Mouse (Mus musculus) lung, adult 2 months (tissue): Measurements from ENCODE around the gene Reep3. TPM values are rescaled to one million over a fixed set of nuclear protein-coding genes. Genes with fewer than 3 reads are reported as not detected.

Source experiments
- DNase-seq: peaks from one replicate; pipeline ENCODE4 v3.0.0; 2022
- H3K4me1 ChIP-seq: fragments of 200-500 bp; 2 replicates; pipeline ENCODE4 v1.6.1; 2011; ENCODE audit warnings: low read length; ENCODE audit not compliant: control insufficient read depth, insufficient read depth
- H3K4me3 ChIP-seq: fragments of 200-500 bp; replicated peaks from 2 replicates; pipeline ENCODE3; 2011; ENCODE audit warnings: low read depth, mild to moderate bottlenecking, control low read depth, low read length; ENCODE audit errors: extremely low read depth
- CTCF ChIP-seq: fragments of 200-500 bp; IDR thresholded peaks from 2 replicates; pipeline ENCODE4 v1.5.1; 2011; ENCODE audit warnings: mild to moderate bottlenecking, low read length, control low read depth; ENCODE audit not compliant: insufficient read depth
- POLR2A ChIP-seq: fragments of 200-500 bp; IDR thresholded peaks from 2 replicates; pipeline ENCODE4 v1.6.1; 2011; ENCODE audit warnings: low read depth, mild to moderate bottlenecking, control low read depth, low read length, borderline replicate concordance; ENCODE audit errors: extremely low read depth
- WGBS: fragments of 180-500 bp; shearing (Covaris S2); methylation state at CpG from one replicate; pipeline ENCODE4 v1.1.7; 2018; 5-methylcytosine and 5-hydroxymethylcytosine counted together
- polyA plus RNA-seq: library from polyadenylated mRNA; depleted of rRNA; stranded (reverse); fragments of >200 nt; gene quantifications from 2 replicates; pipeline ENCODE4 v1.2.3, GENCODE M21; 2012

Gene Reep3
- polyA plus RNA-seq, 1 experiment: 26.5 TPM

GRCm38 (mm10) chr10:67025573-67026236 is 71.0 kb downstream of the Reep3 start:
- DNase-seq: peak; percentile 61
- H3K4me1 ChIP-seq: peaks cover 10% of the 10 kb centered on the region; the same call in 1 of the 2 replicates
- no peak overlapping the region for H3K4me3 ChIP-seq
- WGBS: 12% methylated on average over 10 of the region's 10 CpGs
- TF ChIP-seq CTCF (no peak), POLR2A (no peak)

DNA sequence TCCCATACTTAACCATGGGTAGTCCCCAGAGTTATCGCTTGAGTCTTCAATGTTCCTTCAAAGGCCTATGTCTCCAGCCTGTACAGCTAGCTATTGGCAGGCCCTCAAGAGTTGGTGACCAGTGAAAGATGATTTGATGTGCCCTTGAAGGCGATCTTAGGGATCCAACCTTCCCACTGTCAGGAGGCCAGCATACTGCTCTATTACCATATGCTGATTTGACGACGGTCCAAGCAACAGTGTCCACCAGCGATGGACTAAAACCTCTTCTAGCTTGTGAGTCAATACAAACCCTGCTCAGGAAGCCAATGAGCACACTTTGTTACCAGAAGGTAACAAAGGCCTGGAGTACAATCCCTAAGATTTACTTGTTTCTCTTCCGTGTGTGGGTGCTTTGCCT is 72.4 kb downstream of the Reep3 start:
- WGBS: 95% methylated on average over 6 of the region's 6 CpGs
- H3K4me3 ChIP-seq: no peak overlapping the region
- TF ChIP-seq CTCF (no peak), POLR2A (no peak)
- DNase-seq: no peak
- peaks cover 10% of the 10 kb centered on the region; the same call in 1 of the 2 replicates for H3K4me1 ChIP-seq

DNA sequence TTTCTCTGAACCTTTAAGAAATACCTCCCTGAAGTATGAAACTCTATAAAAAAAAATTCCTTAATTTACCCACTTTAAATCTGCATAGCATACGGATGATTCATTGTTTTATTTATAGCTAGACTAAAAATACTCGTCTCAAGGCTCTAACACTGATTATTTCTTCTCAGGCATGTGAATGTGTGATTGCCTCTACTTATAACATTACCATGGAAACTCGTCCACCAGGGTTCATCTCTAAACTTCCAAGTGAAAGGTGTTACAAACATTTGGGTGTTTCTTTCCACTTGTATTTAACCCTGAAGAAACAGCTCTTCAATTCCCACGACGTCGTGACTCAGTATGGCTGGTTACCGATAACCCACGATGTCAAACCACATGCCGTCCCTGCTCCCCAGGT is 73.7 kb downstream of the Reep3 start:
- 83% methylated on average over 9 of the region's 9 CpGs for WGBS
- TF ChIP-seq CTCF (no peak), POLR2A (no peak)

DNA sequence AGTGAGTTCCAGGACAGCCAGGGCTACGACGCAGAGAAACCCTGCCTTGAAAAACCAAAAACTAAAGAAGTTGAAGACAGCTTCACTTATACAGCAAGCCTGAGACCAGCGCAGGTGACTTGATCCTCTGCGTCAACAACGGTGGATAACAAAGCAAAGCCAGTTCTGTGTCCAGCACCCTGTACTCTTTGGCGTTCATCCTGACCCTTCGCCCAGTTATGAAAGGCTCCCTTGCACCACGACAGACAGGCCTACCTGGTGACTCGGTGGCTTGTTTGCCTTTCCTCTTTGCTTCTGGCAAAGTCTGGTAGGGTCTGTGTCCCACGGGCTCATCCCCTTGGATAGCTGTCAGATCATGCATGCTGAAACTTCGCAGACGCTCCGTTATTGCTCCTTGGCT is 75.3 kb downstream of the Reep3 start:
- TF ChIP-seq CTCF: no peak
- no peak for TF ChIP-seq POLR2A
- Histone ChIP-seq H3K4me1 (peaks cover 10% of the 10 kb centered on the region; the same call in 1 of the 2 replicates), H3K4me3 (no peak overlapping the region)
- DNase-seq: no peak
- 88% methylated on average over 13 of the region's 13 CpGs for WGBS

More for the DNA sequence above, 73.7 kb downstream of the Reep3 start:
- no peak for DNase-seq
- Histone ChIP-seq H3K4me3 (no peak overlapping the region), H3K4me1 (peaks cover 10% of the 10 kb centered on the region; the same call in 1 of the 2 replicates)

DNA sequence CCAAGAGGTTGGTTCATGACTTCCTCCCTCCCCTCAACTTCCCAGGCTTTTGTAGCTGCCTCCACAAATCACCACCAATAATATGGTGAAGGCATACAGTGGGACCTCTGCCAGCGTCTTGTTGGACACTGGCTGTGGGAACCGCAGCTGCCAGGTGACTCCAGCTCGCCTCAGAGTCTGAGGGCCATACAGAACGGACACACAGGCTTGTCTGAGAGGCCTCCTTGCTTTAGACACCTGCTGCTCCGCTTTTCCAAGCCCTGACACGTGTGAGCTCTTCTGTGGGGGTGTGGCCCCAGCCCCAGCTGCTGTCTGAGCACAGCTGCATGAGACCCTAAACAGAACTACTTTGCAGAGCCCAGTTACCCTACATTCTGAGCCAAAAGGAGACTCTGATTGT is 77.9 kb downstream of the Reep3 start:
- TF ChIP-seq POLR2A: no peak
- no peak for TF ChIP-seq CTCF
- 63% methylated on average over 6 of the region's 6 CpGs for WGBS
- DNase-seq: no peak
- Histone ChIP-seq H3K4me3 (no peak overlapping the region), H3K4me1 (no peaks in the 10 kb centered on the region)

DNA sequence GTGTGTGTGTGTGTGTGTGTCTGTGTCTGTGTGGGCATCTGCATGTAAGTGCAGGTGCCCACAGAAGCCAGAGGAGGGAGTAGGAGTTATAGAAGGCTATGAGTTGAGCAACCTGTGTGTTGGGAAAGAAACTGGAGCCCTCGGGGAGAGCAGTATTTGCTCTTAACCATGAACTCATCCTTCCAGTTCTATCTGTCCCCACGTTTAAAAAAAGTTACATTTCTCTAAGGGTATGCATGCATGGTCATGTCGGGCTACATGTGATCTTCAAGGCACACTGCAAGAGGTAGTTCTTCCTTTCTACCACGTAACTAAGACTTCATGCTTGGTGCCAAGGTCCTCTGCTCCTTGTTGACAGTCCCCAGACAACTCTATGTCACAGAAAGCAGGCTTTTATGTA is 78.9 kb downstream of the Reep3 start:
- WGBS: 86% methylated on average over 4 of the region's 4 CpGs
- TF ChIP-seq POLR2A (no peak), CTCF (no peak)

GRCm38 (mm10) chr10:67017315-67017714 is 79.4 kb downstream of the Reep3 start:
- no peak for TF ChIP-seq POLR2A
- H3K4me1 ChIP-seq: no peaks in the 10 kb centered on the region
- DNase-seq: no peak
- no peak overlapping the region for H3K4me3 ChIP-seq
- 80% methylated on average over 2 of the region's 2 CpGs for WGBS

More for the DNA sequence above, 78.9 kb downstream of the Reep3 start:
- Histone ChIP-seq H3K4me3 (no peak overlapping the region), H3K4me1 (no peaks in the 10 kb centered on the region)
- no peak for DNase-seq

- TF ChIP-seq CTCF: no peak
- TF ChIP-seq POLR2A: no peak
- Histone ChIP-seq H3K4me3 (no peak overlapping the region), H3K4me1 (no peaks in the 10 kb centered on the region)
- WGBS: 84% methylated on average over 4 of the region's 4 CpGs
- no peak for DNase-seq
Observed at GRCm38 (mm10) chr10:67016615-67017278, 80.0 kb downstream of the Reep3 start.

GRCm38 (mm10) chr10:67014746-67015145 is 82.0 kb downstream of the Reep3 start:
- no peak for DNase-seq
- Histone ChIP-seq H3K4me3 (no peak overlapping the region), H3K4me1 (no peaks in the 10 kb centered on the region)
- TF ChIP-seq CTCF: no peak
- TF ChIP-seq POLR2A: no peak
- 90% methylated on average over 12 of the region's 12 CpGs for WGBS

DNA sequence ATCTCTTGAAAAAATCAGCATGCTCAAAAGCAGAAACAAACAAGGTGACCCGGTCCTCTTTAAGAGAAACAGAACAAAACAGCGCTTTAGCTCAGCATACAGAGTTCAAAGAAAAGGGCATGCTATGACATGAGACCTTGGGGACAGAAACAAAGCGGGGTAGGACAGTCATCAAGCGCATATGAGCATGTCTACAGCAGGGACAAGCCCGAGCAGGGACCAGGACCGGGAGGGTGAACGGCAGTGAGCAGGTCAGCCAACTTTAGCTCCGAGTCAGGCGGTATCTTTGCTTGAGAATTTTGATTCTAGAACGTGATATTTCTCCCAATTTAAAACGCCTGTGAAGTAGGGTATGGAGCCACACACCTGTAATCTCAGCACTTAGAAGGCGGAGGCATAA is 86.2 kb downstream of the Reep3 start:
- Histone ChIP-seq H3K4me1 (no peaks in the 10 kb centered on the region), H3K4me3 (no peak overlapping the region)
- TF ChIP-seq CTCF (no peak), POLR2A (no peak)
- DNase-seq: no peak
- WGBS: 88% methylated on average over 12 of the region's 12 CpGs
